Mouse (Mus musculus) left cerebral cortex, postnatal 25 days (tissue): ENCODE data around the gene Bmp6. TPM values are rescaled to one million over a fixed set of nuclear protein-coding genes. Genes with fewer than 3 reads are reported as not detected.

Source experiments
- DNase-seq, 2 experiments: peaks; one replicate each; pipeline ENCODE4 v3.0.0; 2022; ENCODE audit warnings: low spot score in 2 of 2, mixed read lengths in 1 of 2
- intact Hi-C: fragments of 180-260 bp; cut with DNase I; formaldehyde crosslinking; loops from one replicate; pipeline ENCODE4 v1.15.1; 2025
- total RNA-seq, 2 experiments: library from RNA; stranded (reverse); gene quantifications; 2 replicates each; pipeline ENCODE4 v1.2.3; 2021

The Bmp6 gene
- total RNA-seq, 2 experiments from 2014 or later, result 8.3 to 12.4 TPM

DNA sequence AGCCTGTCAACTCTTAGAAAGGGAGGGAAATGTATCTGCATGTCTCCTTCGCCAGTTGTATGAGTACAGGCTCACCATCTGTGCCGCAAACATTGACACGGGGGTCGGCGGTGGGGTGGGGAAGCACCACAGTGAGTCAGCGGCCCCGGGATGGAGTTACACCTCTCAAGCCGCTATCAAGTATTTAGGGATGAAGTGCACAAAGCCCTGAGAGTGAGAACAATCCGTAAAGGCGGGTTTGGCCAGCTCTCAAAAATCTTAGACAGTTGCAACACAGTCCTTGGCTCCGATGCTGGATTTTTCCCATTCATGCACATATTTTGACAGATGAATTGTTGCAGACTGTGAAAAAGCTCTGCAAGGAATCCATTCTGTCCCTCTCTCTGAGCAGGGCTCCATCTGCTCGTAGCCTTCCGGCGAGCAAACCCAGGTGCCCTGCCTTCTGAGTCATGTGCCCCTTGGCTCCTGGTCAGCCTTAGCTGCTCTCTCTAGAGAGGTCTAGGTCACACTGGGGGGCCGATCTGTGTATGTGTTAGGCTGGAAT, 65.5 kb downstream of the Bmp6 start:
- peak; percentile 63 to 91 for DNase-seq
- intact Hi-C loops, result no loop called here

DNA sequence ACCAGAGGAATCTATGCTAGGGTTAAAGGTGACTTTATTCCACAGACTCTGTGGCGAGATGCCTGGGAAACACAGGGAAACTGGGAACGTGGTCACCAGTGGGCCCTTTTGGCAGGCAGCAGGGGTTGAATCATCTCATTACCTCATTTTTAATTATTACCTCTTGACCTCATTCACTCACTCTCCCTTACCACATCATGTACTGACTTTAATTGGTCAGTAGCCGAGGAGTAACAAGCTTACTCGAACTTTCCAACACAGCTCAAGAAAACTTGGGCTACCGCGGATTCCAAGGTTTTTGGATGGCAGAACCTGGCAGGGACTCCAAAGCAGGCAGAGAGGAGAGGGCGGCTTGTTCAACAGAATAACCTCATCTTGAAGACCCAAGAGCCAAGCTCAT, 74.9 kb downstream of the Bmp6 start:
- intact Hi-C loops, result no loop called here

DNA sequence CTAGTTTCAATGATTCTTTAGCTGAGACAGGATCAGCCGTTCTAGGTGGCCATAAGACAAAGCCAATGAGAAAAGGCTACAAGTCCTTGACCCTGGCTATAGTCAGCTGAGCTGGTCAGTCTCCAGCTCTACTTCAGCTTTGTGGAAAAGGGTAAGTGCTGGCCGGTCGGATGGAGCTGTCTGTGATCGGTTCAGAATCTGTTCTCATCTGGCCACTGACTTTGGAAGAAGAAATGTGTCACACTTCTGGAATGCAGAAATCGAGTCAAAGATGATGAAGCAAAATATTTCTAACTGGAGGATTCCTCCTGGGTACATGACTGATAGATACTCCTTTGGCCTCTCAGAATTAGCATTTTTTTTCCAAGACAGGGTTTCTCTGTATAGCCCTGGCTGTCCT, 77.6 kb downstream of the Bmp6 start:
- intact Hi-C loops, result no loop called here

More for the DNA sequence above, 74.9 kb downstream of the Bmp6 start:
- no peak for DNase-seq

DNA sequence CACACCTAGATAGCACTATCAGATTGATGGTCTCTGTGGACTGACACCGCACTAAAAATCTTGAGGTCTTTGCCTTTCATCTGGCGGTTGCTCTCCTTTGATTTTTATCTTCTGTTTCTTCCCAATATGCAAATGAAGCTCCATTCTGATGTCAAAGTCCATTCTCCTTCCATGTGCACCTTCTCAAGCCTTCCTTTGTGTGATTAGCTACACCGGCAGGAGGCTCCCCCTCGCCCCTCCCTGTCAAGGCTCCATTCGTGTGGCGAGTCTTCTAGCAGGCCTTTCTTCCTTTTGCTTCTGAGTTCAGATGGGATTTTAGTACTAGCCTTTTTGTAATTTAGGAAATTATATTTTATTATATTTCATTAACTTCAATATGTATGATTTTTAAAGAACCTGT, 80.4 kb downstream of the Bmp6 start:
- DNase-seq, result no peak
- intact Hi-C loops, result no loop called here

More for the DNA sequence above, 77.6 kb downstream of the Bmp6 start:
- DNase-seq, result no peak

DNA sequence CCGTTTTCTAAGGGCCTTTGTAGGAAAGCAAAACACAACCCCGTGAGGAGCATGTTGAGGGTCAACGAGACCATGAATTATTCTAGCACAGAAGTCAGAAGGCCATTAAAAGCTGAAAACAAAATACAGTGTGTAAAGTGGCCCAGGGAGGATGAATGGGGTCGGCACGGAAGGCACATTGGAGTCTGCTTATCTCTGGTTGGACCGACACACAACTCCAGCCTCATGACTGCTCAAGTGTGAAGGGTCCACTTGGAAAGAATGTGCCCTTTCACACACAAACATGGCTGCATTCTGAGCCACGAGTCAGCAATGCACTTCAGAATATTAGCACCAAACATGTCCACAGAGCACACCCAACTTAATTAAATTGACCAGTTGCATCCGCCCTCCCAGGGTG, 84.8 kb downstream of the Bmp6 start:
- DNase-seq, result no peak
- intact Hi-C loops, result no loop called here

DNA sequence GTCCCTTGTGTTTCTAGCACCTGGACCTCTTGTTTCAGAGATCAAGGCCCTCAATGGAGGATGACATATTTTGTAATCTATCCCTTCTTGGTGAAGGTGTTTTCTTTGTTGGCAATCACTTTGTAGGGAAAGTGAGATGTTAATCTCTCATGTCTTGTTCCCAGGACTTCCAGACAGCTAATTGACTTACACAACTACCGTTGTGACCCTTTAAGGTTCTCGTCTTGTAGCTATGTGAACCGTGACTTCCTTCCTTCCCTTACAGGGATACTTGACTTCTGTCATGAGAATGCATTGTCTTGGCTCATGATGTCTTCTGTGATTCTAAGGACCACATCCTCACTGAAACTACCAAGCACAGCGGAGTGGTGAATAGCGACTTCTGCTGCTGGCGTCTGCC, 85.2 kb downstream of the Bmp6 start:
- DNase-seq, result no peak
- intact Hi-C loops, result no loop called here

DNA sequence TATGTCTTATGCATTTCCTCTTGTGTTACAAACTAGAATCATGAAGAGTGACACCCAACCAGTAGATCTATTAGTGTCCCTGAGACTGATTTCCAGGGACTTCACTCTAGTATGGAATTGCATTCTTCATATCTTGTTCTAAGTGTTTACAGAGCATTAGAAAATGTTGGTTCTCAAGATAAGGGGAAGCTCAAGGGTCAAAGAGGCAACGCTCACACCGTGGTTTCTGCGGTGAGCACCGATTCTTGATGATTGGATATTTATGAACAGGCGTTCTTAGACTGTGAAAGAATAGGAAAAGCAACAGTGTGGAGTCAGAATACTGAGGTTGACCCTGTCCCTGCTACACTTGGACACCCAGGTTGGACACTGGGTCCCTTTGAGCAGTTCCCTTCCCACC, 89.9 kb downstream of the Bmp6 start:
- no peak for DNase-seq
- intact Hi-C loops, result no loop called here

DNA sequence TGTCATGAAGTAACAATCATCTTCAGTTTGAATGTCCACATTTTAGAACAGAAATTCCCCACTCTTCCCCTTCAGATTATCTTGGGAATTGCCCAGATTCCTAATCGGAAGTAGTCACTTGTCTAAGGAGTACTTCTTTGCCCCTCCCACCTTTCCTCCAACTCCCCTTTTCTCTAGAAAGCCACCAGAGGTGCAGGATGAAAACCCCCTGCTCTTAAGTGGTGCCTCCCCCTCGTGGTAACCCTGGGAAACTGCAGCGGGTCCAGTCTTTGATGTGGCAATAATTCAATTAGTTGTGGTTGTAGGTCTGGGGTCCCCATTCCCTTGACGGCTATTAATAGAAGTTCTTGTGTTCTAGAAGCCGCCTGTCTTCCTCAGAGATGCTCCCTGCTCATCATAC, 93.0 kb downstream of the Bmp6 start:
- intact Hi-C loops, result no loop called here
- no peak for DNase-seq

DNA sequence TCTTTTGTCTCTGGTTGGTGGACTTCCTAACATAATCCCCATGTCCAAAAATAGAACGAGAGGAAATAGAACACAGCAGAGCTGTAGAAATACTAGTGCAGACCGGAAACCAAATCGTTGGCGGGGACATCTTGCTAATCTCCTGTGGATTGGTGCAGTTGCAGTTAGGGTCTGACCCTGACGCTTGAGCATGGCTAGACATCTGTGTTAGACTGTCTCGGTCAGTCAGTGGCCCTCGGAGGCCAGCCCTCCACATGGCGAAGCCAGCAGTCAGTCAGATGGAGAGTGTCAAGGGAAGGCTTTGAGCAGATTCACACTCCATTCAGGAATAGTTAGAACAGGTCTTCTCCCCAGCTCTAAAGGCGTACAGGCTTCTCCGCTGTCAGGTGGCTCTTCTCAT, 95.3 kb downstream of the Bmp6 start:
- intact Hi-C loops, result no loop called here
- DNase-seq, result no peak

DNA sequence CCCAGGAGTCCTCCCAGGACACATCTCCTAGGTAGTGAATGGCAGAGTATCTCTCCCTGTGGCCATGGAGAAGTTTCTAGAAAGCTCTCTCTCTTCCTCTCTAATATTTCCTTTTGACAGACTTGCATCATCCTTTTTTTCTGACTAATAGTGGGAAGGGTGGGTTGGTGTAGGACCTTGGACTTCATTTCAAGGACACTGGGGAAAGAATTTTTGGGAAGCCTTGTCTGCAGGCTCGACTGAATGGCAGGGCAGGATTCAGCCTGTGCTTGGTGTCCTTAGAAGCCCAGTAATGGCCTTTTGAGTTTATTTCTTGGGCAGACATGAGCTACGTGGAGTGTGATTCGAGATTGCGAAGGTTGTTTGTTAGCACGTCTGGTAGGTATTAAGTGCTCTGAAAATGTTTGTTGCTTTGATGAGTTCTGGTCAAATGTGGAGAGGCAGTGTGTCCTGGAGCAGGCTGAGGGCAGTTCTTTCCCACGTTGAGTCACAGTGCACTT, 103.7 kb downstream of the Bmp6 start:
- intact Hi-C loops, result no loop called here
- DNase-seq, result no peak

DNA sequence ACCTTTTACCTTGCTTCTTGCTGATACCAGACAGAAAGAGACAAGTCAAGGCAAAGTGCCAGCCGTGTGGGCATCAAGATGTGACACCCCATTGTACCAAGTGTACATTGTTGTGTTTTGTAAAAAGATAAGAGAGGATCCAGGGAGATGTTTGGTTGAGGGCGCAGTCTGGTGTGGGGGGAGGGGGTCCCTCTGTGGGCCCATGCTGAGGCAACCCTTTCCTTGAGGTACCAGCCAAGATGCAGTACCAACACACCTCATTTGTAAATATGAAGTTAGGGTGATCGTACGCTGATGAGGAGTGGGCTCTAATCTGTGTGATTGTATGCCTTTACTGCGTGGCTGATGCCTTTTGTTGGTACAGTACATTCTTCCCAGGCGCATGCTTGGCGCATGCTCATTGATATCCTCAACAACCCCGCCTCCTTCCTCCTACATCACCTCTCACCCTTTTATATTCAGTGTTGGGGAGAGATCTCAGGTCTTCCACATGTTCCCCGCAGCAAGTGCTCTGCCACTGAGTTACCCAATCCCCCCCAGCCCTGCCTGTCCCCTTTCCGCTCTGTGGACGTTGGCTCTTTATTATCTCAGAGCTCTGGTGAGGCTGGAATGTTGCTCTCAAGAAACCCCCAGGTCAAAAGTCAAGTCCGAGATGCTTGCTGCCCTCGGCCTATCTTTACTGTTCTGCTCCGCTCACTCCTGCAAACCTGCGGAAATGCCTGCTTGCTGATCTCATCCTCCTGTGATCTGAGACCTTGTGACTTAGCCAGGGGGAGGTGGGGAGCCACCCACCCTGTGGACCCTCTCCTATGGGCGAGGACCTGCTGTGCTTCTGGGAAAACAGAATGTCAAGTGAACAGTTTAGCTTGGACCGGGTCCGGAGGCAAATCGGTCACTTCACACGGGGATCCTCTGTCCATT, 105.4 kb downstream of the Bmp6 start:
- DNase-seq, result no peak
- intact Hi-C loops, result no loop called here

DNA sequence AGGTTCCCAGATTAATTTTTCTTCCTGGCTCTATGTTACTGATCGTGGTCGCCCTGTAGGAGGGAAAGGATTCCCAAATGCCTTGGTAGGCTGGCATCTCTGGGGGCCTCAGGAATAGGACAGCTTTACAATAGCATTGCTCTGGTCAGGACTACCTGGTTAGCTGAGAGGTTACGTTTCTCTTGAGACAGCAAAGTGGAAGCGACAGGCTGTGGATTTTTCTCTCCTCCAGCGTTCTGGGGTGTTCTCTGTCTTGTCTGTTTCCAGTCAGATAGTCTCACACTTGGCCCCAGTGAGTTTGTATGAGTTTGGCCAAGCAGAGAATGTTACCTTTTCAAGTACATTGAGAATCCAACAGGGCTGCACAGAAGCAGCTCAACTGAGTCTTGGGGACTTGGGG, 106.5 kb downstream of the Bmp6 start:
- no peak for DNase-seq
- intact Hi-C loops, result no loop called here

DNA sequence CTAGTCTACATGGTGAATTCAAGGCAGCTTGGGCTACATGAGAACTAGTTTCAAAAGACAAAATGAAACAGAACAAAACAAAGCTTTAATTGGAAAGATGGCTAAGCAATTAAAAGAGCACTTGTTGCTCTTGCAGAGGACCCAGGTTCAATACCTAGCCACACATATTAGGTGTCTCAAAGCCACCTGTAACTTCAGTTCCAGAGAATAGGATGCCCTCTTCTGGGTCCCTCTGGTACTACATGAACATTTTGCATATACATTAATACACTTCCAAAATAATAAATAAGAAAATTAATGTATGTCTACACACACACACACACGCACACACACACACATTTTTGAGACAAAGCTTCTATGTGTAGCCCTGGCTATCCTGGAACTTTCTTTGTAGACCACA, 118.5 kb downstream of the Bmp6 start:
- no peak for DNase-seq
- intact Hi-C loops, result no loop called here

DNA sequence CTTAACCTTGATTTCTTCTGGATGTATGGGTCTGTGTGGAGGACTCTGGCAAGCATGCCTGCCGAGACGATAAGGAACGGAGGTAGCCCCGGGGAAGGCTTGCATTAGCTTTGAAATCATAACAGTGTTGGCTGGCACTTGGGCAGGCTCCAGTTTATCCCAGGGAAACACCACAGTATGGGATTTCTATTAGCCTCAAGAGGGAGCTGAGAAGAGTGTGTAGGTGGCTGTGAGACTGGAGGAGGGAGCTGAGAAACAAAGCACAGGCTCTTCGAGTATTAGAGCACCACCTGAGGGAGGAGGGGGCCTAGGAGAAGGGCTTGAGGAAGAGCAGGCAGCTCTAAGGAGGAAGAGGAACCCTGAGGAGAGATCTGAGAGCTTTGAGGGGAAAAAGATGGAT, 126.0 kb downstream of the Bmp6 start:
- DNase-seq, result peak in 1 of 2 experiments; percentile 20
- intact Hi-C loops, result no loop called here

DNA sequence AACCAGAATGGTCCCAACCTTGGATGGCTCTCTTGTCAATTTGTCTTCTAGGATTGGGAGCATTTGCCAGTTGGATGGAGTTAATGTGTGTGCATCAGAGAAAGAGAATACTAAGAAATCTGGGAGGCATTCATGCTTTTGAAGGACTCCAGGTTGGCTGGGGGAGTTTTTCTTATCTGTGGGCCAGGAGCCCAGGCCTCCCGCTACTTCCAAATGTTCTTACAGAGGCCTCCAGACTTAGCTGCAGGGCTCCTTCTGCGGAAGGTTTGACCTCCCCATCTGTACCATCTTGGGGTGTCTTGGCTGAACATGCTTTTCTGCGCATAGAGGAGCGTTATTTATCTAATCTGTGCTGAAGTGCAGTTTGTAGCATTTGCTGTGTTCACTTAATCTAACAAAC, 127.7 kb downstream of the Bmp6 start:
- intact Hi-C loops, result no loop called here
- peak in 1 of 2 experiments; percentile 31 for DNase-seq

DNA sequence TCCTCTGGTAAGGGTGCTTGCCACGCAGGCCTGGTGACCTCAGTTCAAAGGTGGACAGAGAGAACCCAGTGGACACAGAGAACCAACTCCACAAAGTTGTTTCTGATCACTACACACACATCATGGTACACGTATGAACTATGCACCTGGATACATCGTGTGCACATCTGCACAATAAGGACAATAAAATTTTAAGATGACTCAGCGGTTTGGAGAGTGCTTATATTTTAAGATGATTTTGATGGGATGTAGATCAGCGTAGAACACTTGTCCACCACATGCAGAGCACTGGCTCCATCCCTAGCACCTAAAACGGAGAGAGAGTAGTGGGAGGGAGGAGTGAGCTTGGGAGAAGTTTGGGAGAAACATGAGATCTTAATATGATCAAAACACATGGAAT, 128.6 kb downstream of the Bmp6 start:
- no peak for DNase-seq
- intact Hi-C loops, result no loop called here

DNA sequence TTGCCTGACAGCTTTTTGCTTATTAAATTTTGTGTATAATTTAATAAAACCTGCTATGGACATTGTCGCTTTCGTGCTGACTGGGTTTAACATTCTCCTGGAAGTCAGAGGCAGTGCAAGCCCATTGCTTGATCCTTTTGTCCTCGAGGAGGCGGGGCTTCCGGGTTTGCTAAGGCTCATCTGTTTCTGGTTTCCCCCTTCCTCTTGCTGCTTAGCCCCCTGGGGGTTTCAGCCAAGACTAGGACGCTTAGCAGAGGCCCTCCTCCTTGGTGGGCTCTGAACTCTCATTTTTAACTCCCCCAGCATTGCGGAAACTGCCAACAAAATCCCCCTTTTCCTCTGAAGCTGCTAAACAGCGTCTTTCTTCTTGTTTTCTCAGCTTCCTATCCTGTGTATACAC, 132.0 kb downstream of the Bmp6 start:
- intact Hi-C loops, result no loop called here

DNA sequence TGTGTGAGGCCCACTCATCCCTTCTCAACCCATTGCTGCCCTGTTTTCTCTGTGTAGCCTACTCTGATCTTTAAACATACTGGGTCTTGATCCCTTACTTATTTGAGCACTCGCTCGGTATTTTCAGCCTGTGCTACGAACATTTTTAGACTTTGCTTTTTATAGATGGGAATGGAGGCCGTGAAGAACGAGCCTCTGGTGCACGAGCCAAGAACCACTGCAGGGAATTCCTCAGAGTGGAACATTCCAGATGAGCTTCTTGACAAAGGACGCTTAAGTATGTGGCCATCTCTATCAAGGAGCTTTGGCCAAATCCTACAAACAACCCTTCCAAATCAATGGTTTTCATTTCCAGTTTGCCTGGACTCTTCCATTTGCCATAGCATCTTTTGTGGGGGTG, 136.1 kb downstream of the Bmp6 start:
- DNase-seq, result peak in 1 of 2 experiments; percentile 58
- intact Hi-C loops, result no loop called here

More for the DNA sequence above, 132.0 kb downstream of the Bmp6 start:
- DNase-seq, result no peak

DNA sequence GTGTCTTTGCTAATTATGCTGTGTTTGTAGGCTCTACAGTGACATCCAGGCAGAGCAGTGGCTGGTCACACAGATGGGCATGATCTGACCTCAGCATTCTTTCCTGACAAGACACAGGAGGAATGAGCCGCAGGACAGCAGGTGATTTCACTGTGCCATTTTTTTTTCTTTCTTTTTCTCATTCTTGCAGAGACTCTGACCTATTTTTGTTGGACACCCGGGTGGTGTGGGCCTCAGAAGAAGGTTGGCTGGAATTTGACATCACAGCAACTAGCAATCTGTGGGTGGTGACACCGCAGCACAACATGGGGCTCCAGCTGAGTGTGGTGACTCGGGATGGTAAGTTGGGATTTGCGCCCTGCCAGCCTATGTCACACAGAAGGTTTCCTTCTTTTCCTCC, 139.8 kb downstream of the Bmp6 start:
- intact Hi-C loops, result no loop called here
- DNase-seq, result peak in 1 of 2 experiments; percentile 25

DNA sequence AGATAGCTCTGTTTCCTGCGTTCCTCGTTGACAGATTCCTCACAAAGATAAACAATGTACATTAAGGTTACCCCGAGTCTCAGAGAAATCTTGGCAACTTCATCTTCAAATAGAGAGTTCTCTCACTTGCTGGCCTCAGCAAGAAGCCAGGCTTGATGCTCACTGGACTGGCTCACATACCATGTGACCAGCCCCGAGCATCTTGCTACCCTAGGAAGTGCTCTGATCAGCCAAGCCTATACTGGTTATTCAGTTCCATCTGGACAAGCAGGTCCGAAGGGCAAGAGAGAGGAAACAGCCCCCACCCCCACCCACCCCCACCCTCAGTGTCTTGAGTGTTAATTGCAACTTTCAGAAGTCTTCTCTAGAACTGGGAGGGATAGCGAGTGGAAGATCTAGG, 141.9 kb downstream of the Bmp6 start:
- DNase-seq, result no peak

DNA sequence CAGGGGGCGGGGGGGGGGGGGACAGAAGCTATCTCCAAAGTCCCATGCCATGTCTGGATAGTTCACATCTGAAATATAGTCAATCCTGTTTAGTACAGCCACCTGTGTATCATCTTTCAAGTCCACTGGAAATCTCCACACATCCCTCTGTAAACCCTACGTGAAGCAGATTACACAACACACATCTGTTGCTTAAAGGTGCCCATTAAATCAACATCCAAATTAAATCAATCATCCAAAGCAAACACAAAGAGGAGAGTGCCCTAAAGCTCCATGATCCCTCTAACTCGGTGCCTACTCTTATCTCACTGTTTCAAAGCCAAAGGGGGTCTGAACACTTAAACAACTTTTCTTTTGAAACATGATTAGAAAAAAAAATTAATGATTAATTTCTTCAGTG, 151.8 kb downstream of the Bmp6 start:
- no peak for DNase-seq
- intact Hi-C loops, result no loop called here

More for the DNA sequence above, 141.9 kb downstream of the Bmp6 start:
- intact Hi-C loops, result no loop called here
